Mouse (Mus musculus) liver, adult 2 months (tissue): ENCODE data around the gene Nbea.

Experiments used
- CTCF ChIP-seq: fragments of 200-500 bp; IDR thresholded peaks from 2 replicates; pipeline ENCODE4 v1.5.1; 2011; ENCODE audit warnings: low read depth, low read length, control low read depth
- POLR2A ChIP-seq: fragments of 200-500 bp; IDR thresholded peaks from 2 replicates; pipeline ENCODE4 v1.6.1; 2011; ENCODE audit warnings: low read length, control low read depth; ENCODE audit not compliant: insufficient read depth; ENCODE audit errors: extremely low read depth

DNA sequence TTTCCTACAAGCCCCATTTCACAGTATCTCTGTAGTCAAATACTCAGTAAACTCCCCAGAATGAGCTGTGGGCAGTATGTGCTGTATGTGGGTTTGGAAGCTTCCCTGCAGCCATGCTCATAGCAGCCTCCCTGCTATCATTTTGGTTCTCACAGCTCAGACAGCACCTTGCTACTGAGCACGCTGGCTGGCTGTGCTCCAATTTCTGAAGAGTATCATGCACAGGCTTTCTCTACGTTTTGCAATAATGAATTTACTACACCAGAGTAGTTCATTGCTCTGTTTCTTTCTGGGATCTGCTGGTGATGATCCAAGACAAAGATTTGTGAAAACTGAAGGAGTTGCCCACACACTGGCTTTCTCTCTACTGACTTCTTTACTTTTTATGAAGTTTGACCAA, 505.8 kb downstream of the Nbea start:
- TF ChIP-seq CTCF: no peak
- TF ChIP-seq POLR2A: no peak
